Mouse (Mus musculus) embryonic facial prominence, embryonic 11.5 days (tissue): ENCODE results near the gene Nup62cl. TPM values are rescaled to one million over a fixed set of nuclear protein-coding genes. Genes with fewer than 3 reads are reported as not detected.

Experiments used
- polyA plus RNA-seq: library from polyadenylated mRNA; unstranded; fragments of >200 nt; fragmentation: Nextera tagmentation; extraction: Ambion mirVana; gene quantifications from 2 replicates; pipeline ENCODE4 v1.2.1, GENCODE M21; 2014

Gene Nup62cl
- polyA plus RNA-seq, 1 experiment from 2014 or later, result 2.3 TPM

Other genes with a start within 250 kb of the Nup62cl start
- 10.9 and 13.4 TPM in 2 replicates for gene Morc4, start 191.0 kb downstream of the Nup62cl start, polyA plus RNA-seq
- 7.9 and 9.6 TPM in 2 replicates for gene Rbm41, start 64.1 kb downstream of the Nup62cl start, polyA plus RNA-seq
- gene Pih1h3b, start 167 bp upstream of the Nup62cl start, polyA plus RNA-seq, result not detected in 2 replicates